Mouse (Mus musculus) monocyte, adult 59 days (primary cell): ENCODE measurements around the gene Cfap73. TPM values are rescaled to one million over a fixed set of nuclear protein-coding genes. Genes with fewer than 3 reads are reported as not detected.

Experiments
- total RNA-seq, 2 experiments: library from RNA; stranded (reverse); gene quantifications; one replicate each; pipeline ENCODE4 v1.2.4; 2023

Cfap73 gene
- not detected for total RNA-seq

GRCm38 (mm10) chr5:120634131-120634530 is at the start of gene Cfap73:
Cfap73 (minus strand) TSS chr5:120634235.

DNA sequence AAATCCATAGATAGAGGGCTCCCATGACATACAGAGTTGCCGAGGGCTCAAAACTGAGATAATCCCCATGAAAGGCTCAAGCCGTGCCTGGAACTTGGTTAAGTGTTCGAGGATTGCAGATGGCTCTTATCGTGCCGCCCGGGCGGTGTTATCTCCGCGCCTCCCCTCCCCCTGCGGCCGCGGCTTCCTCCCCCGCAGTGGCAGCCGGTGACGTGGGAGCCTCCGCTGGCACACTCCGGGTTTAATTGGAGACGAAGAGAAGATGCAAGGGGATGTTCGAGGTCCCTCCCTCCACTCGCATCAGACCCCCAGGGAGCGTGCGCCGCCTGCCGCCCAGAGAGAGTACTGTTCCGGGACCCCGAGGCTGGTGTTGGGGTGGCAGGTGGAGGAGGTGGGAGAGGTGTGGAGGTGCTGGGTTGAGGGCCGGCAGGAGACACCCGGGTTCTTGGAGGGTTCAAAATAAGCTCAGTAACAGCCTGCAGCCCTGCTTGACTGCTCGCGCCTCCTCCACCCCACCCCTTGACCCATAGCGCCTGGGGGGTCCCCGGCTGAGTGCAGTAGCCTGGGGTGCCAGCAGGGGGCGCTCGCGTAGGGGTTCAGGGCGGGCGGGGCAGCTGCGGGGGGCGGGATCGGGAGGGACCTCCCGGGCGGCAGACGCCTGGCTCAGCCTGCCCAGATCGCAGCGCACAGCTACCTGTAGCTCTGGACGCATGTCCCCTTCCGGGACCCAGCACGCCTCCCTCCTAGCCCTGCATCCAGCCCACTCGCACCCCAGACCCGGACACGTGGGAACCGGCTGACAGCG is 14.7 kb upstream of the Cfap73 start, which contains the start of gene Rasal1:
Gene Rasal1, plus strand, starts transcription at position 244 of the 805 bp plus-strand sequence.

DNA sequence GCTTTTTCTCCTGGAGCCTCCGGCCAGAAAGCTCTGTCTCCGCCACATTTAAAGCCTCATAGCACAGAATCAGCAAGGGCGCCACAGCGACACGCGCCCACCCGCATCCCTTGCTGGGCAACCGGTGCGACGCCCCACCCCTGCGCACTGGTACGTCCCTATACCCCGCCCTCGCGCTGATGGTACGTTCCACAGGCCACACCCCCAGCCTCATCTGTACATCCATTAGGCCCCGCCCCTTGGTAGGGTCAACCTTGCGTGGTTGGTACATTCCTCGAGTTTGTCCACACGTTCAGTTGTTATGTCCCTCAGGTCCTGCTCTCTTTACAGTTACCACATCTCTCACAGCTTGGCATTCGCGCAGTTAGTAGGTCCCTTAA is 21.6 kb downstream of the Cfap73 start, which contains the start of the genes Rita1 and Ddx54:
Gene Rita1, minus strand, starts transcription at position 148 of the 380 bp plus-strand sequence.
Gene Ddx54, plus strand, starts transcription at position 298 of the 380 bp plus-strand sequence.

GRCm38 (mm10) chr5:120588569-120589094 is 45.4 kb downstream of the Cfap73 start, which contains the start of the genes Tpcn1 and Iqcd:
Tpcn1 (minus strand) TSS chr5:120588673.
Iqcd (plus strand) TSS chr5:120589016.

Other genes with a start within 250 kb of the Cfap73 start
- not detected for gene Lhx5, start 202.5 kb downstream of the Cfap73 start, total RNA-seq
- not detected for gene Sdsl, start 161.4 kb downstream of the Cfap73 start, total RNA-seq
- not detected for gene Sds, start 157.7 kb downstream of the Cfap73 start, total RNA-seq
- gene Plbd2, start 130.6 kb downstream of the Cfap73 start, total RNA-seq, result 10 to 100 TPM; 56.4 to 58.9 TPM
- gene Slc8b1, start 123.1 kb downstream of the Cfap73 start, total RNA-seq, result 100 to 1,000 TPM; 302 to 324 TPM
- 10 to 100 TPM; 35.2 to 48.9 TPM for gene Tpcn1, start 45.6 kb downstream of the Cfap73 start, total RNA-seq
- not detected for gene Iqcd, start 45.2 kb downstream of the Cfap73 start, total RNA-seq
- gene Rita1, start 21.6 kb downstream of the Cfap73 start, total RNA-seq, result 1 to 10 TPM; 3.6 to 6.1 TPM
- gene Ddx54, start 21.5 kb downstream of the Cfap73 start, total RNA-seq, result 100 to 1,000 TPM; 100 to 112 TPM
- not detected for gene Rasal1, start 14.6 kb upstream of the Cfap73 start, total RNA-seq
- gene Dtx1, start 77.7 kb upstream of the Cfap73 start, total RNA-seq, result 1 to 10 TPM; 1.5 to 3.1 TPM
- gene Oas2, start 115.6 kb upstream of the Cfap73 start, total RNA-seq, result 10 to 100 TPM; 12.5 to 18.8 TPM
- 10 to 100 TPM; 15.4 to 27.5 TPM for gene Oas3, start 143.4 kb upstream of the Cfap73 start, total RNA-seq
- gene Oas1e, start 161.3 kb upstream of the Cfap73 start, total RNA-seq, result not detected
- gene Oas1c, start 178.3 kb upstream of the Cfap73 start, total RNA-seq, result 1 to 10 TPM; 1.1 to 2.1 TPM
- gene Oas1f, start 213.1 kb upstream of the Cfap73 start, total RNA-seq, result not detected
- gene Oas1h, start 227.2 kb upstream of the Cfap73 start, total RNA-seq, result not detected